Mouse (Mus musculus): ENCODE measurements at regions not wholly inside any gene's neighbourhood (a gene's known extent, or its start where the extent isn't known, plus 50 kb on each side); places are given as distances from the start of the nearest gene placed in this dataset.
"Not testable (repeated sequence)": the region's sequence is repeated elsewhere in the genome, so short reads cannot be mapped to it uniquely, and the experiment has no call there.

- H3K4me3 ChIP-seq, result no peak overlapping the region
- no peak for ATAC-seq (ENCODE audit: low FRiP score, low read depth)
- H3K27ac ChIP-seq (replicated peaks), result no peak overlapping the region
- peaks cover 12% of the 10 kb centered on the region for H3K4me1 ChIP-seq
- no peaks in the 10 kb centered on the region for H3K9me3 ChIP-seq
- WGBS, result 80% methylated on average over 3 of the region's 3 CpGs
- H3K36me3 ChIP-seq, result no peaks in the 10 kb centered on the region
- no peak overlapping the region for H3K9ac ChIP-seq (replicated peaks)
- no peak overlapping the region for H3K4me2 ChIP-seq (replicated peaks)
- H3K27me3 ChIP-seq, result peaks cover 8% of the 10 kb centered on the region; the same call in 1 of the 2 replicates
Measured at GRCm38 (mm10) chr10:8136662-8137061, 180.6 kb upstream of the Tab2 start.

- WGBS, result 81% methylated on average over 6 of the region's 7 CpGs
- no peak overlapping the region for H3K27ac ChIP-seq (replicated peaks)
- ATAC-seq (ENCODE audit: low FRiP score, low read depth), result no peak
Measured at GRCm38 (mm10) chr10:8135272-8135671, 179.2 kb upstream of the Tab2 start.

GRCm38 (mm10) chr10:8134398-8134797 lies 178.4 kb upstream of the Tab2 start:
- H3K9me3 ChIP-seq, result no peaks in the 10 kb centered on the region
- H3K27me3 ChIP-seq, result peaks cover 13% of the 10 kb centered on the region; the same call in 1 of the 2 replicates
- H3K4me3 ChIP-seq, result no peak overlapping the region
- no peak overlapping the region for H3K9ac ChIP-seq (replicated peaks)
- no peak for ATAC-seq (ENCODE audit: low FRiP score, low read depth)
- WGBS, result 86% methylated on average over 1 of the region's 1 CpGs
- no peaks in the 10 kb centered on the region for H3K36me3 ChIP-seq
- H3K4me2 ChIP-seq (replicated peaks), result no peak overlapping the region
- H3K27ac ChIP-seq (replicated peaks), result no peak overlapping the region
- H3K4me1 ChIP-seq, result peaks cover 12% of the 10 kb centered on the region

More at GRCm38 (mm10) chr10:8135272-8135671, 179.2 kb upstream of the Tab2 start:
- Histone ChIP-seq H3K4me2 (replicated peaks) (no peak overlapping the region), H3K36me3 (no peaks in the 10 kb centered on the region), H3K9ac (replicated peaks) (no peak overlapping the region), H3K4me3 (no peak overlapping the region), H3K9me3 (no peaks in the 10 kb centered on the region), H3K27me3 (peaks cover 13% of the 10 kb centered on the region; the same call in 1 of the 2 replicates), H3K4me1 (peaks cover 12% of the 10 kb centered on the region)

- no peak overlapping the region for H3K27ac ChIP-seq (replicated peaks)
- H3K4me3 ChIP-seq, result no peak overlapping the region
- WGBS, result 25% methylated on average over 13 of the region's 13 CpGs
- H3K27me3 ChIP-seq, result peaks cover 13% of the 10 kb centered on the region; the same call in 1 of the 2 replicates
- peak; percentile 67 for ATAC-seq (ENCODE audit: low FRiP score, low read depth)
- H3K9me3 ChIP-seq, result no peaks in the 10 kb centered on the region
- no peaks in the 10 kb centered on the region for H3K36me3 ChIP-seq
- H3K4me1 ChIP-seq, result peaks cover 12% of the 10 kb centered on the region
- H3K9ac ChIP-seq (replicated peaks), result no peak overlapping the region
- H3K4me2 ChIP-seq (replicated peaks), result peak overlapping the region; percentile 23
Measured at GRCm38 (mm10) chr10:8133451-8133952, 177.5 kb upstream of the Tab2 start.

GRCm38 (mm10) chr10:8132795-8133194 lies 176.8 kb upstream of the Tab2 start:
- H3K27ac ChIP-seq (replicated peaks), result no peak overlapping the region
- no peak for ATAC-seq (ENCODE audit: low FRiP score, low read depth)
- no peak overlapping the region for H3K4me3 ChIP-seq
- H3K4me1 ChIP-seq, result peaks cover 12% of the 10 kb centered on the region
- no peak overlapping the region for H3K4me2 ChIP-seq (replicated peaks)
- H3K9me3 ChIP-seq, result no peaks in the 10 kb centered on the region
- H3K36me3 ChIP-seq, result no peaks in the 10 kb centered on the region
- peaks cover 13% of the 10 kb centered on the region; the same call in 1 of the 2 replicates for H3K27me3 ChIP-seq
- H3K9ac ChIP-seq (replicated peaks), result no peak overlapping the region
- WGBS, result 42% methylated on average over 2 of the region's 2 CpGs

GRCm38 (mm10) chr10:8130472-8131241 lies 174.6 kb upstream of the Tab2 start:
- Histone ChIP-seq H3K36me3 (no peaks in the 10 kb centered on the region), H3K9ac (replicated peaks) (no peak overlapping the region), H3K27ac (replicated peaks) (no peak overlapping the region), H3K4me2 (replicated peaks) (no peak overlapping the region), H3K4me3 (no peak overlapping the region), H3K4me1 (peaks cover 12% of the 10 kb centered on the region), H3K9me3 (no peaks in the 10 kb centered on the region), H3K27me3 (peaks cover 8% of the 10 kb centered on the region; the same call in 1 of the 2 replicates)
- ATAC-seq (ENCODE audit: low FRiP score, low read depth), result no peak
- 59% methylated on average over 18 of the region's 18 CpGs for WGBS

GRCm38 (mm10) chr10:8130057-8130456 lies 174.0 kb upstream of the Tab2 start:
- Histone ChIP-seq H3K4me2 (replicated peaks) (no peak overlapping the region), H3K27ac (replicated peaks) (no peak overlapping the region), H3K36me3 (no peaks in the 10 kb centered on the region), H3K4me1 (peaks cover 12% of the 10 kb centered on the region), H3K9ac (replicated peaks) (no peak overlapping the region), H3K9me3 (no peaks in the 10 kb centered on the region), H3K27me3 (0 out of 2 replicates have a peak, but pooled peaks cover 5% of the 10 kb centered on the region), H3K4me3 (no peak overlapping the region)
- ATAC-seq (ENCODE audit: low FRiP score, low read depth), result no peak
- 81% methylated on average over 8 of the region's 8 CpGs for WGBS

GRCm38 (mm10) chr10:8124124-8124523 lies 168.1 kb upstream of the Tab2 start:
- Histone ChIP-seq H3K4me1 (no peaks in the 10 kb centered on the region), H3K9ac (replicated peaks) (no peak overlapping the region), H3K9me3 (no peaks in the 10 kb centered on the region), H3K36me3 (no peaks in the 10 kb centered on the region), H3K27me3 (no peaks in the 10 kb centered on the region), H3K27ac (replicated peaks) (no peak overlapping the region), H3K4me3 (no peak overlapping the region), H3K4me2 (replicated peaks) (no peak overlapping the region)
- WGBS, result 96% methylated on average over 1 of the region's 1 CpGs
- no peak for ATAC-seq (ENCODE audit: low FRiP score, low read depth)

GRCm38 (mm10) chr10:8121895-8122294 lies 165.9 kb upstream of the Tab2 start:
- Histone ChIP-seq H3K4me3 (no peak overlapping the region), H3K9ac (replicated peaks) (no peak overlapping the region), H3K36me3 (no peaks in the 10 kb centered on the region), H3K4me1 (no peaks in the 10 kb centered on the region), H3K9me3 (no peaks in the 10 kb centered on the region), H3K27me3 (no peaks in the 10 kb centered on the region), H3K27ac (replicated peaks) (no peak overlapping the region), H3K4me2 (replicated peaks) (no peak overlapping the region)
- no peak for ATAC-seq (ENCODE audit: low FRiP score, low read depth)
- 57% methylated on average over 4 of the region's 4 CpGs for WGBS

- Histone ChIP-seq H3K4me3 (no peak overlapping the region), H3K9ac (replicated peaks) (no peak overlapping the region), H3K36me3 (no peaks in the 10 kb centered on the region), H3K27me3 (no peaks in the 10 kb centered on the region), H3K27ac (replicated peaks) (no peak overlapping the region), H3K9me3 (no peaks in the 10 kb centered on the region), H3K4me1 (no peaks in the 10 kb centered on the region), H3K4me2 (replicated peaks) (no peak overlapping the region)
- 89% methylated on average over 8 of the region's 8 CpGs for WGBS
- ATAC-seq (ENCODE audit: low FRiP score, low read depth), result no peak
Measured at GRCm38 (mm10) chr10:8116821-8117220, 160.8 kb upstream of the Tab2 start.

GRCm38 (mm10) chr10:8114932-8115331 lies 158.9 kb upstream of the Tab2 start:
- H3K4me1 ChIP-seq, result not testable (repeated sequence)

GRCm38 (mm10) chr10:8114530-8114929 lies 158.5 kb upstream of the Tab2 start:
- H3K4me1 ChIP-seq, result no peaks in the 10 kb centered on the region
- H3K9me3 ChIP-seq, result no peaks in the 10 kb centered on the region
- WGBS, result 52% methylated on average over 3 of the region's 3 CpGs
- no peak overlapping the region for H3K9ac ChIP-seq (replicated peaks)
- no peaks in the 10 kb centered on the region for H3K27me3 ChIP-seq
- H3K36me3 ChIP-seq, result no peaks in the 10 kb centered on the region
- no peak for ATAC-seq (ENCODE audit: low FRiP score, low read depth)
- no peak overlapping the region for H3K4me3 ChIP-seq
- H3K27ac ChIP-seq (replicated peaks), result no peak overlapping the region
- H3K4me2 ChIP-seq (replicated peaks), result no peak overlapping the region

More at GRCm38 (mm10) chr10:8114932-8115331, 158.9 kb upstream of the Tab2 start:
- H3K36me3 ChIP-seq; H3K4me3 ChIP-seq; ATAC-seq (ENCODE audit: low FRiP score, low read depth); H3K4me2 ChIP-seq (replicated peaks); H3K27ac ChIP-seq (replicated peaks); H3K9ac ChIP-seq (replicated peaks); H3K9me3 ChIP-seq; H3K27me3 ChIP-seq: not testable (repeated sequence)
- WGBS, result 54% methylated on average over 5 of the region's 5 CpGs
